Mouse (Mus musculus) cortical plate, adult 2 months (tissue): ENCODE data around the gene Ankrd39. TPM values are rescaled to one million over a fixed set of nuclear protein-coding genes. Genes with fewer than 3 reads are reported as not detected.

Experiments
- H3K27ac ChIP-seq: fragments of 200-500 bp; 2 replicates; pipeline ENCODE4 v1.5.1; 2012; ENCODE audit warnings: low read length, control low read depth, inconsistent platforms; ENCODE audit not compliant: insufficient read depth
- H3K4me1 ChIP-seq: fragments of 200-500 bp; 2 replicates; pipeline ENCODE4 v1.6.1; 2011; ENCODE audit warnings: low read length; ENCODE audit not compliant: control insufficient read depth, insufficient read depth
- H3K4me3 ChIP-seq: fragments of 200-500 bp; 2 replicates; pipeline ENCODE4 v1.5.1; 2011; ENCODE audit warnings: mild to moderate bottlenecking, low read length, control low read depth; ENCODE audit not compliant: insufficient read depth
- CTCF ChIP-seq: fragments of 200-500 bp; IDR thresholded peaks from 2 replicates; pipeline ENCODE4 v1.5.1; 2011; ENCODE audit warnings: mild to moderate bottlenecking, control low read depth, low read length; ENCODE audit not compliant: insufficient read depth; ENCODE audit errors: extremely low read depth
- POLR2A ChIP-seq: fragments of 200-500 bp; IDR thresholded peaks from 2 replicates; pipeline ENCODE4 v1.6.1; 2011; ENCODE audit warnings: mild to moderate bottlenecking, low read length, control low read depth; ENCODE audit not compliant: insufficient read depth; ENCODE audit errors: extremely low read depth
- polyA plus RNA-seq: library from polyadenylated mRNA; depleted of rRNA; stranded (reverse); fragments of >200 nt; gene quantifications from 2 replicates; pipeline ENCODE4 v1.2.3, GENCODE M21; 2012

The Ankrd39 gene
- polyA plus RNA-seq, 1 experiment, result 20.0 TPM

DNA sequence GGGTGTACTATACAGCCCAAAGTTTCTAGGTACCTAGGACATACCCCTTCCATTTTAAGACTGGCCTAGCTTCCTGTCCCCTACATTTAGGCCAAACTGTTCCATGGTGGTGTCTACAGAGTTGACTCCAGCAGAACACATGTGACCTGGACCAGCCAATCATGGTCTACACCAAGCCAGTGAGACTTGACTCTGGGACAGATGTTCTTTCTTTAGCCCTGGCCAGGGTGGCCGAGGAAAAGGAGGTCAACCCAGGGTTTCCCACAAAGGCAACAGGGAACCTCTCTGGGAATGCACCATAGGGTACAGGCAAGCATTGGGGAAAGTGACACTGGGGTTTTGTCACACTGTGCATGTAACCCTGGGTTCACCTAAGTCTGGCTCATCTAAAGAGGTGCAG, 25.5 kb upstream of the Ankrd39 start:
- TF ChIP-seq POLR2A, result no peak
- TF ChIP-seq CTCF, result no peak
- Histone ChIP-seq H3K4me3 (no peak overlapping the region), H3K4me1 (no peaks in the 10 kb centered on the region), H3K27ac (no peak overlapping the region)

DNA sequence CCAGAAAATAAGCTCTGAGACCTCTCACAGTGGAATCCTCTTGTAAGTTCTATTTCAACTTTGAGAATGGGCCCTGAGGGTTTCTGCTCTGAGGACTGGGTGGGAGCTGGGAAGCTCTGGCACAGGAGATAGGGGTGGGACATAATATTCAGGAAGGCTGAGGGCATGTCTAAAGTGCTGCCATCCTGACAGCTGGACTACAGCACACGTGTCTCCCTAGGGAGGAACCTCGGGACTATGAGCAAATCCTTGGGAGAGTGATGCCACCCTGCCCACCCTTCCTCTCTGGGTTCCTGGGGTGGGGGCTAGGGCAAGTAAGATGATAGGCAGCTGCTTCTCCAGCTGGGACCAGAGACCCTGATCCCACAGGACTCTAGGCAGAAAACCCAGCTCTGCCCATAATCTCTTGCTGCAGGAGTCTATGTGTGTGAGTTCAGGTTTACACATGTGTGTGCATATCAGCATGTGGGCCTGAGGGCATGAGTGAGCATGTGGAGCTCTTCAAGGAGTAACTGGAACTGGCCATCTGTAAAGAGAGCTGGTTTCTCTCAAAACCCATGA, 25.0 kb upstream of the Ankrd39 start:
- TF ChIP-seq CTCF (no peak), POLR2A (no peak)
- H3K27ac ChIP-seq, result no peak overlapping the region
- H3K4me1 ChIP-seq, result no peaks in the 10 kb centered on the region
- H3K4me3 ChIP-seq, result no peak overlapping the region

DNA sequence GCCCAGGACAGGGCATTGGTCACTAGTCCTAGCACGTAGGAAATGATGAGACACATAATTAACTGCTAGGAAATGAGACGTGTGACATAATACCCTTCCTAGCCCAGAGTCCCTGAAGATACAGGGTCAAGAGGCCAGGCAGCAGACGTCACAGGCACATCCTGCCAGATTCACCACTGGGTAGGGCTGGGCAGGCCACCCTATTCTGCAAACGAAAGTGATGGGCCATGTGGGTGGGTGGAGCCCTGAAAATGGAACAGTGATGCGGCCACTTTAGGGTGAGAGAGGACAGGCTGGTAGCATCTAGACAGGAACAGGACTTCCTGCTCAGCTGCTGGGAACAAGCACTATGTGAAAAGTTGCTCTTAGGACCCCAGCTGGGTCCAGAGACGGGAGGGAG, 24.4 kb upstream of the Ankrd39 start:
- TF ChIP-seq POLR2A, result no peak
- TF ChIP-seq CTCF, result no peak
- no peak overlapping the region for H3K4me3 ChIP-seq
- peaks cover 3% of the 10 kb centered on the region; the same call in 1 of the 2 replicates for H3K4me1 ChIP-seq
- no peak overlapping the region for H3K27ac ChIP-seq

DNA sequence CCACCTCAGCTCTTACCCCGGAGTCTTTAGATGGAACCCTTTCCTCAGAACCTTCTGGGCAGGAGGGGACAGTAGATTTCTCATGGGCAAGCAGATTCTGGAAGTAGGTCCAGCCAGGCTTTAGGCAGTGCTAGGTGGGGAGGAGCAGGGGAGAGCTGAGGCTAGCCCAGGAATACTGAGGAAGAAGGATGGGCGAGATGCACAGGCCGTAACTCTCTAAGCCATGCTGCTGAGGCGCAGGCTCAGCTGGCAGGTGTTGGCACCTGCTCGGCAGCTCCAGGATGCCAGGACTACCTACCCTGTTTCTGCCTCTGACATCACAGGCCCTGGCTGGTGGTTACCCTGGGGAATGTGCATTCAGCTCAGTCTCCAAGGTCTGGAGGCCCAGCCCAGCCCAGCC, 23.1 kb upstream of the Ankrd39 start:
- H3K4me3 ChIP-seq, result no peak overlapping the region
- peaks cover 3% of the 10 kb centered on the region; the same call in 1 of the 2 replicates for H3K4me1 ChIP-seq
- H3K27ac ChIP-seq, result no peak overlapping the region
- TF ChIP-seq POLR2A, result no peak
- TF ChIP-seq CTCF, result no peak

DNA sequence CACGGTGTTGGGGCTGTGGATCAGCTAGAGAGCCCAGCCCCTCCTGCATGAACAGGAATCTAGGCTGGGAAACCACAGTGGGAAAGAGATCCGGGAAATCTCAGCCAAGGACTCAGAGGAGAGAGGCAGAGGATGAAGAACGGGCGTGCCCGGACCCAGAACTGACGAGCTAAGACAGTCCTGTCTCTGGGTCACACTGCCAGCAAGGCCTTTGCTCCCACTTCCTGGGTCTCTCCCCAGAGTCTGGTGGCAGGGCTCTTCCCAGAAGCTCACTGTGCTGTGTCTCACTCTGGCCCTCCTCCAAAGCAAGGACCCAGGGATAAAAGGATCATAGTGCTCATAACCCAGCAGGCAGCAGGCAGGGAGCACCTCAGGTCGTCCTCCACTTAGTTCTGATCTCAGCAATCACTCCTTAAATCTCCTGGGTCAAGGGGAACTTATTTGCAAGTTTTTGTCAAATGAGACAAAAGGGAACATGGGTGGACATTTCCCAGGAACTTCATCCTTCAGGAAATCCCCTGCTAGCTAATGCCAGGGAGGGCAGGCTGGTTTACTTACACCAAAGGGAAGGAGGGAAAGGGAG, 22.5 kb upstream of the Ankrd39 start:
- no peak overlapping the region for H3K27ac ChIP-seq
- H3K4me3 ChIP-seq, result no peak overlapping the region
- H3K4me1 ChIP-seq, result peaks cover 3% of the 10 kb centered on the region; the same call in 1 of the 2 replicates
- TF ChIP-seq CTCF (no peak), POLR2A (no peak)

DNA sequence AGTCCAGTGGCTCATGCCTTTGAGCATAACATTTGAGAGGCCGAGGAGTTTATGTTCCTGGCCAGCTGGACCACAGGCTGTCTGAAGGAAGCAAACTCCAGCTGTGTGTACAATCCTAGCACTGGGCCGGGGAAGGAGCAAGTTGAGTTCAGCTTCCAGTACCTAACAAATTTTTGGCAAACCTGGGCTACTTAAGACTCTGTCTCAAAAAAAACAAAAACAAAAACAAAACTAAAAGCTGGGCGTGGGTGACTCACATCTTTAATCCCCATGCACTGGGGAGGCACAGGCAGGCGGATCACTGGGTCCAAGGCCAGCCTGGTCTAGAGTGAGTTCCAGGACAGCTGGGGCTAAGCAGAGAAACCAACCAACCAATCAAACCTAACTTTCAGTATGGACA, 21.5 kb upstream of the Ankrd39 start:
- Histone ChIP-seq H3K4me1 (peaks cover 3% of the 10 kb centered on the region; the same call in 1 of the 2 replicates), H3K27ac (no peak overlapping the region), H3K4me3 (no peak overlapping the region)
- no peak for TF ChIP-seq POLR2A
- no peak for TF ChIP-seq CTCF

DNA sequence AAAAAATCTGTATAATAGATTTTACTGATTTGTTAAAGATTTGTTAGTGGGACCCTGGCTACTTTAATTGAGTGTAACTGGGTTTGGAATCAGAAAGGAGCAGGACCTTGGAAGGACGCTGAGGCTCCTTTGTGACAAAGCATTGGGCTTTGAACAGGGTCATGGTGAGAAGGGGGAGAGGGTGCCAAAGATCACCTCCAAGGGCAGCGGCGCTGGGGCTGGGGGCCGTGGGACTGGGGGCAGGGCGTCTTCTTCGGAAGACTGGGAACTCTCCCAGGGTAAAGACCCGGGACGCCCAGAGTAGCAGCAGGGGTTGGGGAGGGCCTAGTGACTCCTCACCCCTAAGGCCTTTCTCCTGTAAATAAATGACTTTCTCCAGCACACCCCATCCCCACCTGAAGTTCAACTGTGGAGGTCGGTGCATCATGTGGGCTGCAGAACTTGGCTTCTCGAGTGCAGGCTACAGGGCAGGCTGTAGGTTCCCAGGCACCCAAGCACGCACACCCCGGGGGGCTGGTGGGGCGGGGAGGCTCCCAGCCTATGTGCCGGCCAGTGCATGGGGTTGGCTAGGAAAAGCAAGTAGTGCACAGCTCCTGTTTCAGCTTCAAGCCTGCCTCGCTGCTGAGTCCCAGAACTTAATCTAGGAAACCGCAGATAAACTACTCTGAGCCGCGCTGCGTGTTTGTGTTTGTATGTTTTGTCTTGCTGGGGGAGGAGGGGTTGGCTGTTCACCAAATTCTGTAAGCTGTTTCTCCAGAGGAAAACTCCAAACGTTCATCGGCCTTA, 20.8 kb upstream of the Ankrd39 start:
- Histone ChIP-seq H3K4me3 (no peak overlapping the region), H3K27ac (no peak overlapping the region), H3K4me1 (peaks cover 3% of the 10 kb centered on the region; the same call in 1 of the 2 replicates)
- no peak for TF ChIP-seq CTCF
- no peak for TF ChIP-seq POLR2A

DNA sequence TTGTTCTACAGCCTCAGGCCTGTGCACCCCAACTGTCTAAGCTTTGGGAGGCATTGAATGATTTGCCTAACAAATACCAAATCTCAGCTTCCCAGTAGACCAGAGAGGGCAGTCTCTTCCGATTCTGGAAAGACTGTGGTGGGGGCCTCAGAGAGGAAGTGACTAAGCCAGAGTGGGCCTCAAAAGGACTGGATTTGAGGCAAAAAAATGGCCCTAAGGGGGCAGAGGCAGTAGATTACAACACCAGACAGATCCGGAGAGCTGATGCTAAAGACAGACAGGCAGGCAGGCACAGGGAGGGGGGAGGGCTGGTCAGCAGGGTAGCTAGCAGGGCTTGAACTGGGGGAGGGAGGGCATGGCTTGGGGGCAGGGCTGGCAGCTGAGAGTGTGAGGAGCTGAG, 19.2 kb upstream of the Ankrd39 start:
- TF ChIP-seq CTCF (no peak), POLR2A (no peak)
- no peak overlapping the region for H3K4me3 ChIP-seq
- no peak overlapping the region for H3K27ac ChIP-seq
- peaks cover 3% of the 10 kb centered on the region; the same call in 1 of the 2 replicates for H3K4me1 ChIP-seq

DNA sequence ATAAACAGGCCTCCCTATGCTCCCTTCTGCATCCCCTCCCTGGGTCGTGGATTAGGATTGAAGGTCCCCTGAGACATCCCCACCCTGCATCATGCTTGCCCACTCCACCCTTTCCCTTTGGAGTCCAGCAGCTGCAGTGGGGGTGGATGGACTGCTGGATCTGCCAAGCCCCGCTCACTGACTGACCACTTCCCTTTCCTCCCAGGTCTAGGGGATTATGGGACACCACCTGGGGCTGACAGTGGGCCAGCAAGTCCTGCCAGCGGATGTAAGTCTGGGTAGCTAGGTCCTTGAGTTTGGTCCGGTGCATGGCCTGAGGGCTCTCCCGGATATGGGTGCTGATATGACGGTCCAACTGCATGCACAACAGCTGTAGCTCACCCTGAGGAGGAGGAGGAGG, 16.9 kb upstream of the Ankrd39 start:
- peaks cover 3% of the 10 kb centered on the region; the same call in 1 of the 2 replicates for H3K4me1 ChIP-seq
- no peak overlapping the region for H3K27ac ChIP-seq
- no peak overlapping the region for H3K4me3 ChIP-seq
- TF ChIP-seq POLR2A, result no peak
- no peak for TF ChIP-seq CTCF

DNA sequence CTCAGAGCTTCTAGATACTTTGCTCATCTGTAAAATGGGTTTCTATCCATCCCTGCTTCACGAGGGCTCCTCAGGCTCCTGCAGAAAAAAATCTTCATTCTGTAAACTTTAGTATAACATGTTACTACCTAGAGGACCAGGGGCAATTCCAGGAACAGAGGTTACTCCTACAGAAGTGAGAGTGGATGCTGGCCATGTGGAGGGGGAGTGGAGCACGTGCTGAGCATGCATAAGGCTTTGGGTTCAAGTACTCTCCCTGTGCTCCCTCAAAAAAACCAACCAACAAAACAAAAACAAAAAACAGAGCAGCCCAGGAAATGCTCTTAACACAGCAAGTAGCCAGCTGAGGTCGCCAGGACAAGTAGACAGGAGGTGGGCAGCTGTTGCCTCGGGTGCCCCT, 16.4 kb upstream of the Ankrd39 start:
- H3K4me1 ChIP-seq, result peaks cover 3% of the 10 kb centered on the region; the same call in 1 of the 2 replicates
- TF ChIP-seq POLR2A, result no peak
- H3K27ac ChIP-seq, result no peak overlapping the region
- H3K4me3 ChIP-seq, result no peak overlapping the region
